Mouse (Mus musculus) limb, embryonic 15.5 days (tissue): ENCODE results near the gene Gm10309. TPM values are rescaled to one million over a fixed set of nuclear protein-coding genes. Genes with fewer than 3 reads are reported as not detected.

Experiments used
- ATAC-seq: fragments of 200-750 bp; cut with Nextera tagmentation; 2 replicates; pipeline ENCODE4 v1.8.0; 2017; ENCODE audit warnings: low read depth, moderate TSS enrichment; ENCODE audit not compliant: insufficient number of reproducible peaks, low FRiP score, low TSS enrichment
- H3K27ac ChIP-seq: fragments of 300-500 bp; sonication (generic); 2 replicates; pipeline ENCODE4 v1.5.1; 2015; ENCODE audit warnings: moderate library complexity, mild to moderate bottlenecking, inconsistent platforms
- H3K27me3 ChIP-seq: fragments of 300-500 bp; sonication (generic); 2 replicates; pipeline ENCODE4 v1.6.1; 2015; ENCODE audit warnings: inconsistent platforms
- H3K36me3 ChIP-seq: fragments of 300-500 bp; sonication (generic); 2 replicates; pipeline ENCODE4 v1.6.1; 2015; ENCODE audit warnings: inconsistent platforms
- H3K4me1 ChIP-seq: fragments of 300-500 bp; sonication (generic); 2 replicates; pipeline ENCODE4 v1.6.1; 2015; ENCODE audit warnings: inconsistent platforms
- H3K4me2 ChIP-seq: fragments of 300-500 bp; sonication (generic); 2 replicates; pipeline ENCODE4 v1.6.1; 2015; ENCODE audit warnings: mild to moderate bottlenecking, inconsistent platforms
- H3K4me3 ChIP-seq: fragments of 300-500 bp; sonication (generic); 2 replicates; pipeline ENCODE4 v1.5.1; 2015; ENCODE audit warnings: mild to moderate bottlenecking, inconsistent platforms
- H3K9ac ChIP-seq: fragments of 300-500 bp; sonication (generic); 2 replicates; pipeline ENCODE4 v1.6.1; 2015; ENCODE audit warnings: inconsistent platforms
- H3K9me3 ChIP-seq: fragments of 300-500 bp; sonication (generic); 2 replicates; pipeline ENCODE4 v1.6.1; 2016; ENCODE audit warnings: inconsistent platforms
- WGBS: fragments of 180-500 bp; shearing (Covaris S2); methylation state at CpG from one replicate; pipeline ENCODE4 v1.1.7; 2015; 5-methylcytosine and 5-hydroxymethylcytosine counted together
- polyA plus RNA-seq: library from polyadenylated mRNA; unstranded; fragments of >200 nt; fragmentation: Nextera tagmentation; extraction: Ambion mirVana; gene quantifications from 2 replicates; pipeline ENCODE4 v1.2.1, GENCODE M21; 2015

Gm10309 gene
- polyA plus RNA-seq, 1 experiment from 2014 or later = 0.47 TPM

GRCm38 (mm10) chr17:86529003-86529402, 24.0 kb upstream of the Gm10309 start:
- Histone ChIP-seq H3K27me3 (no peaks in the 10 kb centered on the region), H3K36me3 (no peaks in the 10 kb centered on the region), H3K27ac (no peak overlapping the region), H3K4me1 (peaks cover 8% of the 10 kb centered on the region; the same call in 1 of the 2 replicates), H3K9ac (no peak overlapping the region), H3K4me3 (no peak overlapping the region), H3K4me2 (no peak overlapping the region), H3K9me3 (no peaks in the 10 kb centered on the region)
- ATAC-seq = no peak
- WGBS = 83% methylated on average over 10 of the region's 10 CpGs

- no peak overlapping the region for H3K4me3 ChIP-seq
- no peaks in the 10 kb centered on the region for H3K27me3 ChIP-seq
- no peak overlapping the region for H3K27ac ChIP-seq
- no peaks in the 10 kb centered on the region for H3K36me3 ChIP-seq
- ATAC-seq = no peak
- WGBS = 82% methylated on average over 5 of the region's 5 CpGs
- H3K9ac ChIP-seq = no peak overlapping the region
- no peaks in the 10 kb centered on the region for H3K9me3 ChIP-seq
- H3K4me2 ChIP-seq = no peak overlapping the region
- 0 out of 2 replicates have a peak, but pooled peaks cover 8% of the 10 kb centered on the region for H3K4me1 ChIP-seq
Measured at GRCm38 (mm10) chr17:86527298-86527697, 22.3 kb upstream of the Gm10309 start.

GRCm38 (mm10) chr17:86526016-86526415, 21.0 kb upstream of the Gm10309 start:
- no peak overlapping the region for H3K4me2 ChIP-seq
- no peak overlapping the region for H3K9ac ChIP-seq
- no peak for ATAC-seq
- H3K27me3 ChIP-seq = no peaks in the 10 kb centered on the region
- WGBS = 67% methylated on average over 7 of the region's 7 CpGs
- H3K4me3 ChIP-seq = no peak overlapping the region
- H3K4me1 ChIP-seq = 0 out of 2 replicates have a peak, but pooled peaks cover 3% of the 10 kb centered on the region
- H3K9me3 ChIP-seq = no peaks in the 10 kb centered on the region
- H3K27ac ChIP-seq = no peak overlapping the region
- no peaks in the 10 kb centered on the region for H3K36me3 ChIP-seq

GRCm38 (mm10) chr17:86525075-86525474, 20.0 kb upstream of the Gm10309 start:
- no peaks in the 10 kb centered on the region for H3K36me3 ChIP-seq
- H3K27ac ChIP-seq = no peak overlapping the region
- no peak overlapping the region for H3K4me3 ChIP-seq
- 0 out of 2 replicates have a peak, but pooled peaks cover 2% of the 10 kb centered on the region for H3K4me1 ChIP-seq
- no peak for ATAC-seq
- 88% methylated on average over 2 of the region's 2 CpGs for WGBS
- no peaks in the 10 kb centered on the region for H3K27me3 ChIP-seq
- no peak overlapping the region for H3K9ac ChIP-seq
- H3K4me2 ChIP-seq = no peak overlapping the region
- no peaks in the 10 kb centered on the region for H3K9me3 ChIP-seq

GRCm38 (mm10) chr17:86523843-86524242, 18.8 kb upstream of the Gm10309 start:
- no peak overlapping the region for H3K4me2 ChIP-seq
- H3K27me3 ChIP-seq = no peaks in the 10 kb centered on the region
- no peak overlapping the region for H3K27ac ChIP-seq
- 88% methylated on average over 10 of the region's 10 CpGs for WGBS
- no peaks in the 10 kb centered on the region for H3K4me1 ChIP-seq
- H3K9ac ChIP-seq = no peak overlapping the region
- H3K9me3 ChIP-seq = no peaks in the 10 kb centered on the region
- no peaks in the 10 kb centered on the region for H3K36me3 ChIP-seq
- no peak overlapping the region for H3K4me3 ChIP-seq
- ATAC-seq = no peak

GRCm38 (mm10) chr17:86523374-86523773, 18.3 kb upstream of the Gm10309 start:
- H3K4me3 ChIP-seq = no peak overlapping the region
- no peak for ATAC-seq
- H3K27me3 ChIP-seq = no peaks in the 10 kb centered on the region
- no peak overlapping the region for H3K4me2 ChIP-seq
- WGBS = 76% methylated on average over 3 of the region's 3 CpGs
- H3K9ac ChIP-seq = no peak overlapping the region
- H3K9me3 ChIP-seq = no peaks in the 10 kb centered on the region
- no peak overlapping the region for H3K27ac ChIP-seq
- no peaks in the 10 kb centered on the region for H3K4me1 ChIP-seq
- no peaks in the 10 kb centered on the region for H3K36me3 ChIP-seq

- Histone ChIP-seq H3K9ac (no peak overlapping the region), H3K4me1 (no peaks in the 10 kb centered on the region), H3K27me3 (no peaks in the 10 kb centered on the region), H3K4me2 (no peak overlapping the region), H3K27ac (no peak overlapping the region), H3K36me3 (no peaks in the 10 kb centered on the region), H3K4me3 (no peak overlapping the region), H3K9me3 (no peaks in the 10 kb centered on the region)
- ATAC-seq = no peak
- 86% methylated on average over 5 of the region's 5 CpGs for WGBS
Measured at GRCm38 (mm10) chr17:86522649-86523048, 17.6 kb upstream of the Gm10309 start.

- no peak for ATAC-seq
- no peak overlapping the region for H3K4me3 ChIP-seq
- no peaks in the 10 kb centered on the region for H3K4me1 ChIP-seq
- no peak overlapping the region for H3K4me2 ChIP-seq
- no peaks in the 10 kb centered on the region for H3K9me3 ChIP-seq
- no peaks in the 10 kb centered on the region for H3K36me3 ChIP-seq
- 86% methylated on average over 11 of the region's 11 CpGs for WGBS
- H3K27me3 ChIP-seq = no peaks in the 10 kb centered on the region
- H3K9ac ChIP-seq = no peak overlapping the region
- H3K27ac ChIP-seq = no peak overlapping the region
Measured at GRCm38 (mm10) chr17:86521252-86521651, 16.2 kb upstream of the Gm10309 start.

- Histone ChIP-seq H3K9me3 (no peaks in the 10 kb centered on the region), H3K4me3 (no peak overlapping the region), H3K4me2 (no peak overlapping the region), H3K9ac (no peak overlapping the region), H3K4me1 (no peaks in the 10 kb centered on the region), H3K27me3 (no peaks in the 10 kb centered on the region), H3K27ac (no peak overlapping the region), H3K36me3 (no peaks in the 10 kb centered on the region)
- 79% methylated on average over 7 of the region's 7 CpGs for WGBS
- ATAC-seq = no peak
Measured at GRCm38 (mm10) chr17:86518604-86519003, 13.6 kb upstream of the Gm10309 start.

- no peak overlapping the region for H3K4me3 ChIP-seq
- H3K9ac ChIP-seq = no peak overlapping the region
- no peak overlapping the region for H3K27ac ChIP-seq
- no peaks in the 10 kb centered on the region for H3K27me3 ChIP-seq
- H3K4me1 ChIP-seq = peaks cover 6% of the 10 kb centered on the region
- ATAC-seq = no peak
- no peak overlapping the region for H3K4me2 ChIP-seq
- WGBS = 82% methylated on average over 5 of the region's 5 CpGs
- H3K36me3 ChIP-seq = no peaks in the 10 kb centered on the region
- no peaks in the 10 kb centered on the region for H3K9me3 ChIP-seq
Measured at GRCm38 (mm10) chr17:86516630-86517029, 11.6 kb upstream of the Gm10309 start.

- no peak overlapping the region for H3K9ac ChIP-seq
- no peak overlapping the region for H3K4me3 ChIP-seq
- H3K27ac ChIP-seq = no peak overlapping the region
- ATAC-seq = no peak
- no peak overlapping the region for H3K4me2 ChIP-seq
- no peaks in the 10 kb centered on the region for H3K9me3 ChIP-seq
- no peaks in the 10 kb centered on the region for H3K27me3 ChIP-seq
- no peaks in the 10 kb centered on the region for H3K36me3 ChIP-seq
- WGBS = 86% methylated on average over 13 of the region's 13 CpGs
- H3K4me1 ChIP-seq = peaks cover 9% of the 10 kb centered on the region
Measured at GRCm38 (mm10) chr17:86514974-86515620, 10.1 kb upstream of the Gm10309 start.

- 21% methylated on average over 5 of the region's 5 CpGs for WGBS
- H3K27me3 ChIP-seq = no peaks in the 10 kb centered on the region
- peak overlapping the region; percentile 67 for H3K27ac ChIP-seq
- H3K9ac ChIP-seq = no peak overlapping the region
- H3K9me3 ChIP-seq = no peaks in the 10 kb centered on the region
- ATAC-seq = no peak
- H3K4me1 ChIP-seq = peaks cover 27% of the 10 kb centered on the region
- no peak overlapping the region for H3K4me2 ChIP-seq
- no peak overlapping the region for H3K4me3 ChIP-seq
- no peaks in the 10 kb centered on the region for H3K36me3 ChIP-seq
Measured at GRCm38 (mm10) chr17:86509871-86510270, 4.8 kb upstream of the Gm10309 start.

GRCm38 (mm10) chr17:86508212-86508490, 3.1 kb upstream of the Gm10309 start:
- Histone ChIP-seq H3K9ac (no peak overlapping the region), H3K9me3 (no peaks in the 10 kb centered on the region), H3K4me2 (no peak overlapping the region), H3K4me3 (no peak overlapping the region), H3K36me3 (no peaks in the 10 kb centered on the region), H3K27ac (no peak overlapping the region), H3K27me3 (no peaks in the 10 kb centered on the region), H3K4me1 (peaks cover 24% of the 10 kb centered on the region)
- WGBS = 91% methylated on average over 3 of the region's 3 CpGs
- no peak for ATAC-seq
